Mouse (Mus musculus) forebrain, embryonic 14.5 days (tissue): ENCODE results near the gene Paxbp1. TPM values are rescaled to one million over a fixed set of nuclear protein-coding genes. Genes with fewer than 3 reads are reported as not detected.

Experiments
- ATAC-seq: fragments of 200-750 bp; cut with Nextera tagmentation; 2 replicates; pipeline ENCODE4 v1.8.0; 2017; ENCODE audit warnings: mild to moderate bottlenecking, moderate library complexity
- DNase-seq: peaks from one replicate; pipeline ENCODE4 v3.0.0-alpha.2; 2015; ENCODE audit warnings: low spot score
- H3K27ac ChIP-seq: fragments of 300-500 bp; sonication (generic); 2 replicates; pipeline ENCODE4 v1.5.1; 2014; ENCODE audit warnings: low read depth, mild to moderate bottlenecking, control low read depth, low read length, moderate library complexity
- H3K27me3 ChIP-seq: fragments of 300-500 bp; sonication (generic); replicated peaks from 2 replicates; pipeline ENCODE4 v1.6.1; 2014; ENCODE audit warnings: low read length, control low read depth, mixed read lengths; ENCODE audit not compliant: control insufficient read depth, insufficient read depth
- H3K36me3 ChIP-seq: fragments of 300-500 bp; sonication (generic); 2 replicates; pipeline ENCODE4 v1.6.1; 2014; ENCODE audit warnings: low read length, control low read depth; ENCODE audit not compliant: control insufficient read depth, insufficient read depth
- H3K4me1 ChIP-seq: fragments of 300-500 bp; sonication (generic); 2 replicates; pipeline ENCODE4 v1.6.1; 2014; ENCODE audit warnings: antibody characterized with exemption, low read length, control low read depth; ENCODE audit not compliant: control insufficient read depth, insufficient read depth
- H3K4me2 ChIP-seq: fragments of 300-500 bp; sonication (generic); 2 replicates; pipeline ENCODE4 v1.6.1; 2014; ENCODE audit warnings: mild to moderate bottlenecking, control low read depth, low read length
- H3K4me3 ChIP-seq: fragments of 300-500 bp; sonication (generic); 2 replicates; pipeline ENCODE4 v1.5.1; 2014; ENCODE audit warnings: low read depth, low read length, control low read depth
- H3K9ac ChIP-seq: fragments of 300-500 bp; sonication (generic); 2 replicates; pipeline ENCODE4 v1.6.1; 2014; ENCODE audit warnings: mild to moderate bottlenecking, low read length, control low read depth, moderate library complexity
- H3K9me3 ChIP-seq: fragments of 300-500 bp; sonication (generic); replicated peaks from 2 replicates; pipeline ENCODE4 v1.6.1; 2016; ENCODE audit warnings: low read length, control low read depth, mixed read lengths; ENCODE audit not compliant: control insufficient read depth
- WGBS: fragments of 180-500 bp; shearing (Covaris S2); extraction: QIAGEN DNeasy Blood & Tissue Kit; methylation state at CpG from one replicate; pipeline ENCODE4 v1.1.7; 2014; 5-methylcytosine and 5-hydroxymethylcytosine counted together
- polyA plus RNA-seq: library from polyadenylated mRNA; unstranded; fragments of >200 nt; fragmentation: Nextera tagmentation; extraction: Ambion mirVana; gene quantifications from 2 replicates; pipeline ENCODE4 v1.2.1, GENCODE M21; 2014

Paxbp1 gene
- 48.1 and 71.6 TPM in 2 replicates for polyA plus RNA-seq

- H3K9me3 ChIP-seq = no peaks in the 10 kb centered on the region
- DNase-seq (peak; percentile 99), ATAC-seq (peak; percentile 96)
- peaks cover 18% of the 10 kb centered on the region for H3K36me3 ChIP-seq
- no peaks in the 10 kb centered on the region for H3K27me3 ChIP-seq
- H3K27ac ChIP-seq = peak within 1 kb of the TSS; percentile 95
- H3K4me1 ChIP-seq = peaks cover 11% of the 10 kb centered on the region
- WGBS = 2% methylated on average over 70 of the region's 70 CpGs
- H3K4me3 ChIP-seq = peak within 1 kb of the TSS; percentile 95
- peak within 1 kb of the TSS; percentile 64 for H3K4me2 ChIP-seq
- H3K9ac ChIP-seq = peak within 1 kb of the TSS; percentile 98
These were observed at the start of gene Paxbp1 for GRCm38 (mm10) chr16:91044270-91045182. Gene Paxbp1, minus strand, starts transcription at chr16:91044543.

GRCm38 (mm10) chr16:91086642-91087306, 42.4 kb upstream of the Paxbp1 start:
- no peaks in the 10 kb centered on the region for H3K36me3 ChIP-seq
- no peaks in the 10 kb centered on the region for H3K9me3 ChIP-seq
- H3K4me1 ChIP-seq = 0 out of 2 replicates have a peak, but pooled peaks cover 3% of the 10 kb centered on the region
- no peaks in the 10 kb centered on the region for H3K27me3 ChIP-seq
- 78% methylated on average over 4 of the region's 4 CpGs for WGBS
- H3K9ac ChIP-seq = no peak overlapping the region
- ATAC-seq (no peak), DNase-seq (no peak)
- no peak overlapping the region for H3K4me3 ChIP-seq
- no peak overlapping the region for H3K27ac ChIP-seq
- no peak overlapping the region for H3K4me2 ChIP-seq

- H3K36me3 ChIP-seq = no peaks in the 10 kb centered on the region
- H3K4me3 ChIP-seq = no peak overlapping the region
- no peaks in the 10 kb centered on the region for H3K9me3 ChIP-seq
- H3K4me2 ChIP-seq = 0 out of 2 replicates have a peak overlapping the region, but pooled peaks have one; percentile 16
- DNase-seq (no peak), ATAC-seq (peak; percentile 64; the same call in 1 of the 2 replicates)
- WGBS = 46% methylated on average over 17 of the region's 17 CpGs
- H3K27ac ChIP-seq = no peak overlapping the region
- H3K9ac ChIP-seq = no peak overlapping the region
- H3K27me3 ChIP-seq = no peaks in the 10 kb centered on the region
- 0 out of 2 replicates have a peak, but pooled peaks cover 3% of the 10 kb centered on the region for H3K4me1 ChIP-seq
These were observed 41.0 kb upstream of the Paxbp1 start for GRCm38 (mm10) chr16:91085239-91085825.

GRCm38 (mm10) chr16:91084307-91085238, 40.2 kb upstream of the Paxbp1 start:
- H3K27me3 ChIP-seq = no peaks in the 10 kb centered on the region
- 0 out of 2 replicates have a peak, but pooled peaks cover 3% of the 10 kb centered on the region for H3K4me1 ChIP-seq
- peak; percentile 70 for ATAC-seq
- 0 out of 2 replicates have a peak overlapping the region, but pooled peaks have one; percentile 16 for H3K4me2 ChIP-seq
- no peaks in the 10 kb centered on the region for H3K36me3 ChIP-seq
- 65% methylated on average over 21 of the region's 21 CpGs for WGBS
- DNase-seq = peak; percentile 87
- no peak overlapping the region for H3K9ac ChIP-seq
- H3K4me3 ChIP-seq = no peak overlapping the region
- no peaks in the 10 kb centered on the region for H3K9me3 ChIP-seq
- no peak overlapping the region for H3K27ac ChIP-seq

DNA sequence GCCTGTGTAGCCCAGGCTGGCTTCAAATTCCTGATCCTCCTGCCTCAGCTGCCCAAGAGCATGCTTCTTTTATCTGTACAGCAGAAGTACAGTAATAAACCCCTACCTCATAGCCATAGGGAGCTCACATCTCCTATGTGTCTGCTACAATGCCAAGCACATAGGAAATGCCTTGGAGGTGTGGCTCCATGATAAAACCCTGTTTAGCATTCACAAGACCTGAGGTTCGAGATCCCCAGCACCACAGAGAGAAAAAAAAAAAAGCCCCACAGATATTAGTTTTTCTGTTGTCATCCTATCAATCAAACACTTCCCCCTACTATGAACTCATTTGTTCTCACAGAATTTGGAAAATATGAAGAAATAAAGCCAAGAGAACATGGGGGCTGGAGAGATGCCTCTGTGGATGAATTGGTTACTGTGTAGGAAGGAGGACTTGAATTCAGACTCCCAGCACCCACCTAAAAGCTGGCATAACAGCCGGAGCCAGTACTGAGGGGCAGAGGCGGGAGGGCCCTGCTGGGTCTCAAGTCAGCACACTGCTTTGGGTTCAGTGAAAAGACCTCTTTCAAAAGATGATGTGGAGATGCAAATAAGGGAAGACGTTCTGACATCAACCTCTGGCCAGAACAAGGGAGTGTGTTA, 38.8 kb upstream of the Paxbp1 start:
- no peaks in the 10 kb centered on the region for H3K27me3 ChIP-seq
- H3K27ac ChIP-seq = no peak overlapping the region
- ATAC-seq = no peak
- H3K36me3 ChIP-seq = no peaks in the 10 kb centered on the region
- H3K4me2 ChIP-seq = no peak overlapping the region
- no peak overlapping the region for H3K9ac ChIP-seq
- no peak overlapping the region for H3K4me3 ChIP-seq
- DNase-seq = no peak
- WGBS = 52% methylated on average over 4 of the region's 4 CpGs
- H3K9me3 ChIP-seq = no peaks in the 10 kb centered on the region
- 0 out of 2 replicates have a peak, but pooled peaks cover 3% of the 10 kb centered on the region for H3K4me1 ChIP-seq

GRCm38 (mm10) chr16:91081508-91081907, 37.2 kb upstream of the Paxbp1 start:
- no peak overlapping the region for H3K27ac ChIP-seq
- no peaks in the 10 kb centered on the region for H3K9me3 ChIP-seq
- no peak overlapping the region for H3K9ac ChIP-seq
- no peaks in the 10 kb centered on the region for H3K27me3 ChIP-seq
- DNase-seq = peak; percentile 92
- no peak overlapping the region for H3K4me3 ChIP-seq
- no peaks in the 10 kb centered on the region for H3K36me3 ChIP-seq
- 22% methylated on average over 9 of the region's 12 CpGs for WGBS
- ATAC-seq = peak; percentile 69
- H3K4me1 ChIP-seq = 0 out of 2 replicates have a peak, but pooled peaks cover 3% of the 10 kb centered on the region
- no peak overlapping the region for H3K4me2 ChIP-seq

DNA sequence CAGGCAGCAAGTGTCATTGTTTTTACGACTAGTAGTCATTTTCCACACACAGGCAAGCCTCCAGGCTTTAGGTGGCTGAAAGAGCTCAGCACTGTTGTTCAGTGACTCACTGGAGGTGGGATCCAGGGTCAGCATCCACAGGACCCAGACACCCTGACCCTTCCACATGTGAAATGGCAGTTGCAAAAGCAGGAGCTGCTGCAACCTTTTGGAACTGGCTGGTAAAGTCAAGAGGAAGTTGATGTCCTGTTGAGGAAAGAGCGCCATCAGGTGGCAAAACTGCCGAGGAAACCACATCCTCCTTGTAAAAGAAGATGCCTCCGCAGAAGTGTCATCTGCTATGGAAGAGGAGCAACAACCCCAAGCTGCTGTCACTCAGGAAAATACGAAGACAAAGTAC, 31.8 kb upstream of the Paxbp1 start:
- Histone ChIP-seq H3K9me3 (no peaks in the 10 kb centered on the region), H3K4me3 (no peak overlapping the region), H3K4me2 (no peak overlapping the region), H3K36me3 (no peaks in the 10 kb centered on the region), H3K4me1 (no peaks in the 10 kb centered on the region), H3K9ac (no peak overlapping the region), H3K27me3 (no peaks in the 10 kb centered on the region), H3K27ac (no peak overlapping the region)
- WGBS = 82% methylated on average over 5 of the region's 5 CpGs
- DNase-seq (no peak), ATAC-seq (no peak)
